10 mouse cellular contexts compared by ENCODE assay signal in the genomic region with DNA sequence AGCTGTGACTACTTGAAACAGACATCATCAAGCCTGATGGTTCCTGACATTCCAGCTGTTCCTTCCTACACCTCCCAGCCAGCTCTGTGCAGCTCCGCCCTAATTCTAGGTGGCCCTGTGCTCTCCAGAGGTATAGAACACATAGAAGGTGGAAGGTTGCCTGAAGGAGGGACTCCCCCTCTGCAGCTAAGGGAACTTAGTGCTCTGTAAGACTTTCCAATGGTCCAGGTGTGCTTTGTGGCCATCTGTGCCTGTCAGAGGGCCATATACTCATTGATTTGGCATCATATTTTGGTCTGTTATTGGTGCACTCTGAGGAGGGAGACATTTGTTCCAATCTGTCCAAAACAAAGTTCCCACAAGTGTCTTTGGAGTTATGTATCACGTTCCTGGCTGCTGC. TPM values are rescaled to one million over a fixed set of nuclear protein-coding genes. Genes with fewer than 3 reads are reported as not detected.
DNase-seq lines count a peak whose midpoint lies in the region; ATAC-seq and TF ChIP-seq lines count a peak whose summit lies in the region.
"Had no signal": no experiment of that assay in that cellular context is flagged by ENCODE, and none has a peak within 500 bp of the region (broad histone marks: within the 10 kb centered on the region; RNA-seq: fewer than 3 reads in every experiment).

No protein-coding gene starts in this region.

- no peaks in the 10 kb centered on the region for H3K27me3 ChIP-seq in kidney, embryonic 14.5 days (ENCODE audit: control insufficient read depth, insufficient read depth, low read length)
- H3K27me3 ChIP-seq in neural tube, embryonic 13.5 days = no peaks in the 10 kb centered on the region
- no peaks in the 10 kb centered on the region for H3K27me3 ChIP-seq in neural tube, embryonic 15.5 days (replicated peaks)

- no peak overlapping the region for H3K4me2 ChIP-seq in kidney, embryonic 14.5 days (replicated peaks; ENCODE audit: low read depth, low read length)
- H3K4me2 ChIP-seq in neural tube, embryonic 13.5 days = no peak overlapping the region
- no peak overlapping the region for H3K4me2 ChIP-seq in neural tube, embryonic 15.5 days
- H3K4me2 ChIP-seq: heart, embryonic 11.5 days; midbrain, embryonic 12.5 days had no signal

- intact Hi-C loops in gastrocnemius, adult 2 months (cut with DNase I) = no loop called here

- H3K27ac ChIP-seq in gastrocnemius, adult 2 months = peak overlapping the region; percentile 88
- no peak overlapping the region for H3K27ac ChIP-seq in kidney, embryonic 14.5 days (ENCODE audit: low read depth, low read length)
- no peak overlapping the region for H3K27ac ChIP-seq in neural tube, embryonic 13.5 days (replicated peaks)
- no peak overlapping the region for H3K27ac ChIP-seq in neural tube, embryonic 15.5 days (replicated peaks)
- H3K27ac ChIP-seq: hindbrain, embryonic 10.5 days; midbrain, embryonic 12.5 days had no signal

- no peak for TF ChIP-seq CTCF in gastrocnemius, adult 2 months (IDR thresholded peaks at IDR 0.05)

- H3K4me1 ChIP-seq in kidney, embryonic 14.5 days (ENCODE audit: control insufficient read depth, insufficient read depth, low read length) = no peaks in the 10 kb centered on the region
- no peaks in the 10 kb centered on the region for H3K4me1 ChIP-seq in neural tube, embryonic 13.5 days (replicated peaks)
- no peaks in the 10 kb centered on the region for H3K4me1 ChIP-seq in neural tube, embryonic 15.5 days
- H3K4me1 ChIP-seq: midbrain, embryonic 12.5 days had no signal

- DNase-seq in gastrocnemius, adult 2 months = no peak
- no peak for DNase-seq in gastrocnemius, postnatal 10 days
- no peak for DNase-seq in kidney, postnatal 25 days
- DNase-seq in adrenal gland, postnatal 25 days = no peak

- no peak overlapping the region for H3K4me3 ChIP-seq in gastrocnemius, adult 2 months
- no peak overlapping the region for H3K4me3 ChIP-seq in kidney, embryonic 14.5 days (ENCODE audit: low read length)
- no peak overlapping the region for H3K4me3 ChIP-seq in neural tube, embryonic 13.5 days
- no peak overlapping the region for H3K4me3 ChIP-seq in neural tube, embryonic 15.5 days (replicated peaks)
- H3K4me3 ChIP-seq: hindbrain, embryonic 10.5 days; midbrain, embryonic 12.5 days had no signal

- H3K36me3 ChIP-seq in kidney, embryonic 14.5 days (ENCODE audit: control insufficient read depth, insufficient read depth, low read length) = no peaks in the 10 kb centered on the region
- no peaks in the 10 kb centered on the region for H3K36me3 ChIP-seq in neural tube, embryonic 13.5 days
- H3K36me3 ChIP-seq in neural tube, embryonic 15.5 days = no peaks in the 10 kb centered on the region
- H3K36me3 ChIP-seq: hindbrain, embryonic 10.5 days; midbrain, embryonic 12.5 days had no signal

- 0 out of 2 replicates have a peak, but pooled peaks have one; percentile 32 for ATAC-seq in kidney, embryonic 14.5 days (ENCODE audit: low FRiP score, low TSS enrichment)
- ATAC-seq in neural tube, embryonic 13.5 days (ENCODE audit: low read depth) = peak; percentile 59; the same call in 1 of the 2 replicates
- ATAC-seq in neural tube, embryonic 15.5 days (ENCODE audit: low FRiP score) = no peak

- H3K9me3 ChIP-seq in kidney, embryonic 14.5 days (ENCODE audit: control insufficient read depth, low read length) = no peaks in the 10 kb centered on the region
- H3K9me3 ChIP-seq in neural tube, embryonic 13.5 days = no peaks in the 10 kb centered on the region
- no peaks in the 10 kb centered on the region for H3K9me3 ChIP-seq in neural tube, embryonic 15.5 days (replicated peaks)
- H3K9me3 ChIP-seq: hindbrain, embryonic 10.5 days; midbrain, embryonic 12.5 days had no signal

- no peak overlapping the region for H3K9ac ChIP-seq in kidney, embryonic 14.5 days (ENCODE audit: low read depth, low read length)
- peak overlapping the region; percentile 31; the same call in 1 of the 2 replicates for H3K9ac ChIP-seq in neural tube, embryonic 13.5 days
- no peak overlapping the region for H3K9ac ChIP-seq in neural tube, embryonic 15.5 days (replicated peaks)
- H3K9ac ChIP-seq: midbrain, embryonic 12.5 days had no signal

- 68% methylated on average over 2 of the region's 2 CpGs for WGBS in kidney, embryonic 14.5 days
- 71% methylated on average over 2 of the region's 2 CpGs for WGBS in neural tube, embryonic 13.5 days
- 81% methylated on average over 2 of the region's 2 CpGs for WGBS in neural tube, embryonic 15.5 days

RNA-seq across cellular contexts. Expression of gene Kmt5a, which starts 6.7 kb away (rescaled TPM):
- 100 to 1,000 TPM; 178 to 229 TPM for total RNA-seq in gastrocnemius, adult 2 months (2021)
- 10 to 100 TPM; 37.2 to 43.6 TPM for total RNA-seq in gastrocnemius, postnatal 10 days (2021)
- 54.7 and 58.6 TPM in 2 replicates for polyA plus RNA-seq in kidney, embryonic 14.5 days (2014; fragmentation: Nextera tagmentation; extraction: Ambion mirVana)
- polyA plus RNA-seq in neural tube, embryonic 13.5 days (2015; fragmentation: Nextera tagmentation; extraction: Ambion mirVana) = 34.0 and 37.8 TPM in 2 replicates
- polyA plus RNA-seq in neural tube, embryonic 15.5 days (2015; fragmentation: Nextera tagmentation; extraction: Ambion mirVana) = 29.3 and 30.8 TPM in 2 replicates
- 216 and 296 TPM in 2 replicates for total RNA-seq in adrenal gland, postnatal 25 days (2021)

RNA-seq across cellular contexts. Expression of gene Sbno1, which starts 7.2 kb away (rescaled TPM):
- total RNA-seq in gastrocnemius, adult 2 months (2021) = 10 to 100 TPM; 43.2 to 49.2 TPM
- 10 to 100 TPM; 38.8 to 44.3 TPM for total RNA-seq in gastrocnemius, postnatal 10 days (2021)
- 66.3 and 102 TPM in 2 replicates for polyA plus RNA-seq in kidney, embryonic 14.5 days (2014; fragmentation: Nextera tagmentation; extraction: Ambion mirVana)
- 106 and 107 TPM in 2 replicates for polyA plus RNA-seq in neural tube, embryonic 13.5 days (2015; fragmentation: Nextera tagmentation; extraction: Ambion mirVana)
- 85.9 and 87.2 TPM in 2 replicates for polyA plus RNA-seq in neural tube, embryonic 15.5 days (2015; fragmentation: Nextera tagmentation; extraction: Ambion mirVana)
- total RNA-seq in adrenal gland, postnatal 25 days (2021) = 91.4 and 104 TPM in 2 replicates

RNA-seq across cellular contexts. Expression of gene Rilpl2, which starts 45.1 kb away (rescaled TPM):
- 1 to 10 TPM; 4.6 to 4.7 TPM for total RNA-seq in gastrocnemius, adult 2 months (2021)
- total RNA-seq in gastrocnemius, postnatal 10 days (2021) = 1 to 10 TPM; 6.6 to 7.9 TPM
- polyA plus RNA-seq in kidney, embryonic 14.5 days (2014; fragmentation: Nextera tagmentation; extraction: Ambion mirVana) = 29.4 and 31.7 TPM in 2 replicates
- 19.9 and 20.7 TPM in 2 replicates for polyA plus RNA-seq in neural tube, embryonic 13.5 days (2015; fragmentation: Nextera tagmentation; extraction: Ambion mirVana)
- polyA plus RNA-seq in neural tube, embryonic 15.5 days (2015; fragmentation: Nextera tagmentation; extraction: Ambion mirVana) = 27.5 and 32.0 TPM in 2 replicates
- 27.0 TPM in 2 replicates for total RNA-seq in adrenal gland, postnatal 25 days (2021)

RNA-seq across cellular contexts. Expression of gene Snrnp35, which starts 49.9 kb away (rescaled TPM):
- total RNA-seq in gastrocnemius, adult 2 months (2021) = 10 to 100 TPM; 27.7 to 33.1 TPM
- total RNA-seq in gastrocnemius, postnatal 10 days (2021) = 10 to 100 TPM; 21.8 to 23.6 TPM
- polyA plus RNA-seq in kidney, embryonic 14.5 days (2014; fragmentation: Nextera tagmentation; extraction: Ambion mirVana) = 12.8 and 23.8 TPM in 2 replicates
- 26.4 and 27.8 TPM in 2 replicates for polyA plus RNA-seq in neural tube, embryonic 13.5 days (2015; fragmentation: Nextera tagmentation; extraction: Ambion mirVana)
- polyA plus RNA-seq in neural tube, embryonic 15.5 days (2015; fragmentation: Nextera tagmentation; extraction: Ambion mirVana) = 20.7 and 22.2 TPM in 2 replicates
- 20.7 TPM in 2 replicates for total RNA-seq in adrenal gland, postnatal 25 days (2021)
